Mouse (Mus musculus): ENCODE measurements around the gene Hmg20a. TPM values are rescaled to one million over a fixed set of nuclear protein-coding genes. Genes with fewer than 3 reads are reported as not detected.
A peak's percentile ranks its signal among the peaks of the same experiment; 100 is the strongest.

Gene Hmg20a
- polyA plus RNA-seq, 1 experiment: 7.9 TPM

DNA sequence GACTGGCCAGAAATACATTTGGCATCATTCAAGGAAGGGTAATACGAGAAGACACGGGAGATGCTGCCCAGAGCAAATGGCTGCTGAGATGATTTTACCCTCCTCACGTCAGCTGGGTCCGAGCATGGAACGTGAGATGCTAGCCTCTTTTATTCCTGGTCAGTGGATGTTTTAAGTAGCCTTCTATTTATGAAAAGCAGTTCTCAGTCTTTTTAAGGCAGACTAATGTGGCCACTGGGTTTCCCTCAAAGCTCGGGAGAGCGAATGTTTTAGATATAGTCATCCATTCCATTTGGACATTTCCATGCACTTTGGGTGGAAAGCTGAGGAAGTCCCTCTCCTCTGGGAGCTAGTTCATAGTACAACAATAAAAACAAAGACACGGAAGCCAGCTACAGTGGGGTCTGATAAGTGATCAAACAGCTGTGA is 84.1 kb downstream of the Hmg20a start:
- no peaks in the 10 kb centered on the region for H3K27me3 ChIP-seq (ENCODE audit: control insufficient read depth, insufficient read depth, low read length)
- no peak overlapping the region for H3K4me3 ChIP-seq (ENCODE audit: control insufficient read depth, low read depth, low read length)
- TF ChIP-seq CTCF (IDR thresholded peaks at IDR 0.05; ENCODE audit: control insufficient read depth, insufficient read depth, insufficient replicate concordance, low read depth, low read length): no peak
- no peak for TF ChIP-seq POLR2A (IDR thresholded peaks at IDR 0.05; ENCODE audit: control insufficient read depth, low read depth, low read length)
- no peaks in the 10 kb centered on the region for H3K36me3 ChIP-seq (ENCODE audit: control insufficient read depth, insufficient read depth, low read length)
- H3K4me1 ChIP-seq (ENCODE audit: control insufficient read depth, insufficient read depth, low read length): peaks cover 4% of the 10 kb centered on the region
- peak overlapping the region; percentile 10 for H3K27ac ChIP-seq (ENCODE audit: control insufficient read depth, insufficient read depth, low read depth, low read length)

DNA sequence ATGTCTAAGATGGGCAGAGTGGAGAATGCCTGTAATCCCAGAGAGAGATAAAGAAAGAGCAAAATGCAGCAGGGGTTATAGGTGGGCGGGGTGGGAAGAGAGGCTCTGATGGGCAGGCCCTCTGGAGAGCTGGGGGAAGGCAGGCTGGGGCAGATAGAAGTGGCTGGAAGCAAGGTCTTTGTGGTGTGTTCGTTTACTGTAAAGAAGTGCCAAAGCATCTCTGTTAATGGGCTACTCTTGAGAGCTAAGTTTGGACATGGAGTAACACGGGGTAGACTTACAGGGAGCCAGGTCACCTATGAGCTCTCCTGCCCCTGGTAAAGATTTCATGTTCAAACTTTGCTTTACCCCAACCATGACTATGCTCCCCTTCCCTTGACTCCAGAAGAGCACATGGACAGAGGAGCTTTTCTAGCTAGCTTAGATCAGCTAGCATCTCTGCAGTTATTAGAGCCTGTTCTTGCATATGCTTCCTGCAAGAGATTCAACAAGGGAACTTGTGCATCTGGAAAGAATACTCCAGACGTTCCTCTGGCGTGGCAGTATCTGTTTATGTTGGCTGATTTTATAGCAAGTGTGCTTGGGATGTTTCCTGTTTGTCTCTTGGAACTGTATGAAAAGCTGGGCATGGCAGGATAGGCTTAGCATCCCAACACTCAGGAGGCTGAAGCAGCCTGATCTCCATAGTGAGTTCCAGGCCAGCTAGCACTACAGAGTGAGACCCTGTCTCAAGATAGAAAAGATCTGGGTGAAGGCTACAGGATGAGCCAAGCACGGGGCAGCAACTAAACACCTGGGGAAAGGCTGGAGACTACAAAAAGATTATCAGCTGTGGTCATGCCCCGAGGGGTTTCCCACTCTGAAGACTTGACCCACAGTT is 85.5 kb downstream of the Hmg20a start:
- Histone ChIP-seq H3K27ac (ENCODE audit: control insufficient read depth, insufficient read depth, low read depth, low read length) (no peak overlapping the region; the same call in 1 of the 2 replicates), H3K4me3 (ENCODE audit: control insufficient read depth, low read depth, low read length) (no peak overlapping the region), H3K4me1 (ENCODE audit: control insufficient read depth, insufficient read depth, low read length) (peaks cover 5% of the 10 kb centered on the region), H3K27me3 (ENCODE audit: control insufficient read depth, insufficient read depth, low read length) (no peaks in the 10 kb centered on the region), H3K36me3 (ENCODE audit: control insufficient read depth, insufficient read depth, low read length) (no peaks in the 10 kb centered on the region)
- TF ChIP-seq POLR2A (IDR thresholded peaks at IDR 0.05; ENCODE audit: control insufficient read depth, low read depth, low read length): no peak
- no peak for TF ChIP-seq CTCF (IDR thresholded peaks at IDR 0.05; ENCODE audit: control insufficient read depth, insufficient read depth, insufficient replicate concordance, low read depth, low read length)

DNA sequence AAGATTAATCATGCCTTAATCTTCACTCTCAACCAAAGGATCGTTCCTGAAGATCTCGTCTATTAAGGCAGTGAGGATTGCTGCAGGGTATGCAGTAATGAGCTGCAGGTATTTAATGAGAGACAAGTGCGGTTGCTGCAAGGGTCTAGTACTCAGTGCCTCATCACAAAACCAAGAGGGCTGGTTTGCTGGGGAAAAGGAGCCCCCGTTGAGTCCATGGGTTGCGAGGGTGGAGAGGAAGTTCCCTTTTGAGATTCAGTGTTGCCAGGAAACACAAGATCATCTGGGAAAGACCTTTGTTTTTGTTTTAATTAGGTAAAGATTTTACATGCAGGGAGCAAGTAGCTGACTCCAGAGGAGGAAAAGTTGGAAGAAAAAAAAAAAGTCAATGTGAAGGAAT is 86.1 kb downstream of the Hmg20a start:
- H3K27me3 ChIP-seq (ENCODE audit: control insufficient read depth, insufficient read depth, low read length): no peaks in the 10 kb centered on the region
- peaks cover 5% of the 10 kb centered on the region for H3K4me1 ChIP-seq (ENCODE audit: control insufficient read depth, insufficient read depth, low read length)
- no peak overlapping the region; the same call in 1 of the 2 replicates for H3K27ac ChIP-seq (ENCODE audit: control insufficient read depth, insufficient read depth, low read depth, low read length)
- no peak overlapping the region for H3K4me3 ChIP-seq (ENCODE audit: control insufficient read depth, low read depth, low read length)
- H3K36me3 ChIP-seq (ENCODE audit: control insufficient read depth, insufficient read depth, low read length): no peaks in the 10 kb centered on the region
- no peak for TF ChIP-seq POLR2A (IDR thresholded peaks at IDR 0.05; ENCODE audit: control insufficient read depth, low read depth, low read length)
- no peak for TF ChIP-seq CTCF (IDR thresholded peaks at IDR 0.05; ENCODE audit: control insufficient read depth, insufficient read depth, insufficient replicate concordance, low read depth, low read length)

DNA sequence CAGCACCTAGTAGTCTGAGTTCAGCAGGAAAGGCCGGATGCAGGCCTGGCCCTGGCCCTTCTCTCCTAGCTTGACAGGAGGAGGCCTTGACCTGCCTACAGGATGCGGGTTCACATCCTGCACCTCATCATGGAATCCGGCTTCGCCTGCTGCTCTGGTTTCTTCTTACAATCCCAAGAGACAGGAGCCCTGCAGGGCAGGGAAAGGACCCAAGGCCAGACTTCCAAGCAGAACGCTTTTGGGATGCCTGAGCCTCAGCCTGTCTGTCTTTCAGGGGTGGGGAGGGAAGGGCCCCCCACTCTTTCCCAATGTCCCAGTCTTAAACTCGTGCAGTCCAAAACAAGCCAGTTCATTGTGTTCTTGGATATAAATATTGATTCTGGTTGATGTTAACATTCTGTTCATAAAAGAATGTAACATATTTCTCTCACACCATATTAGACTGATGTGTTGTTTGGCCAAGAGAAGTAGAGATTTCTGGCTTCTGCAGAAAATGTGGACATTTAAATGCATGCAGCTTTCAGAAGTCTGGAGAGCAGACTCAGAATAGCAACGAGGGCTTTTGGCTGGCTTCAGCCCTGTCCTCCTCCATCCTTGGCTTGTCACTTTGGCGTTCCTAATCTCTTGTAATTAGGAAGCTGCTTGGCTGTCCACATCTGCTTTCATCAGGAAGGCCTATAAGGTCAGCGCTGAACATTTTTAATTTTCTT is 86.8 kb downstream of the Hmg20a start:
- no peaks in the 10 kb centered on the region for H3K36me3 ChIP-seq (ENCODE audit: control insufficient read depth, insufficient read depth, low read length)
- H3K27ac ChIP-seq (ENCODE audit: control insufficient read depth, insufficient read depth, low read depth, low read length): peak overlapping the region; percentile 50
- H3K27me3 ChIP-seq (ENCODE audit: control insufficient read depth, insufficient read depth, low read length): no peaks in the 10 kb centered on the region
- TF ChIP-seq POLR2A (IDR thresholded peaks at IDR 0.05; ENCODE audit: control insufficient read depth, low read depth, low read length) (no peak), CTCF (IDR thresholded peaks at IDR 0.05; ENCODE audit: control insufficient read depth, insufficient read depth, insufficient replicate concordance, low read depth, low read length) (no peak)
- H3K4me3 ChIP-seq (ENCODE audit: control insufficient read depth, low read depth, low read length): no peak overlapping the region
- H3K4me1 ChIP-seq (ENCODE audit: control insufficient read depth, insufficient read depth, low read length): peaks cover 5% of the 10 kb centered on the region

DNA sequence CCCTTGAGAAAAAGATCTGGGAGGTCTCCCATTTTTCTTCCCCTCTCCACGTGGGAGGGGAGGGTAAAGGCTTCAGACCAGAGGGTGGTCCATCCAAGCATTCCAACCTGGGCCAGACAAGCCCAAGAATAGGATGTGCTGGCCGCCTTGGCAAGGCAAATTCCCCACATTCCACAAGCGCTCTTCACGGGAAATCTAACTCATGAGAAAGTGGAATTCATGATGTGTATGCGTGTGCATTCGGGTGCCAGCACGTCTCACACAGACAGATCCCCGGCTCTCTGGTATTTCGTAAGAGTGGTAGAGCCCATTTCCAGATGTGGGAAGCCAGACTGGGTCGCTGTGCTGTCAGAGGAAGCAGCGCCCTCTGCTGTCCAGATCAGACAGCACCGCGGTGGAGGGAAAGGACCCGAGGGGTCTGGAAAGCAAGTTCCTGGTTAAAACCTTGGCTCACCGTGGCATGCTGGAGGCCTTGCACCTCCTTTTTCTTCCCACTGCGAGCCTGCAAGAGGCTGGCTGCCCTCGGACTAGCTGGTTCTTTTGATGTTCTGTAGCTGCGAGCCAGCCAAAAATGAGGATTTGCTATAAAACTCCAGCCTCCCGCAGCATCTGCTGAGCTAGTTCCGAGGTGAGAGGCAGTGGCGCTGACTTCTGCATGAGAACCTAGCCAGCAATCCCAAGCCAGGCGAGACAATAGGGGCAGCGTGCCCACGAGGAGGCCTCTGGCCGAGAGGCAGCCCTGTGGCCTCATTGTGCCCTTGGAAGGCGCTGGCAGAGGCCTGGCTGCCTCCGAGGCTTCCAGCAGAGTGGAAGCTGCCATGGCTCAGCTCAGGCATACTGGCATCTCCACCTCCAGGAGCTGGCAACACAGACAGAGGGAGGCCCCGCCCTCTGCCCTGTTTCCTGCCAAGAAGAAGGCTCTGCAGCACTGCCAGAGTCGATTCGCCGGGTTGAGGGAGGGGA is 87.7 kb downstream of the Hmg20a start:
- H3K27me3 ChIP-seq (ENCODE audit: control insufficient read depth, insufficient read depth, low read length): no peaks in the 10 kb centered on the region
- peaks cover 5% of the 10 kb centered on the region for H3K4me1 ChIP-seq (ENCODE audit: control insufficient read depth, insufficient read depth, low read length)
- H3K4me3 ChIP-seq (ENCODE audit: control insufficient read depth, low read depth, low read length): peak overlapping the region; percentile 47
- no peaks in the 10 kb centered on the region for H3K36me3 ChIP-seq (ENCODE audit: control insufficient read depth, insufficient read depth, low read length)
- TF ChIP-seq POLR2A (IDR thresholded peaks at IDR 0.05; ENCODE audit: control insufficient read depth, low read depth, low read length): no peak
- peak; percentile 88 for TF ChIP-seq CTCF (IDR thresholded peaks at IDR 0.05; ENCODE audit: control insufficient read depth, insufficient read depth, insufficient replicate concordance, low read depth, low read length)
- peak overlapping the region; percentile 69 for H3K27ac ChIP-seq (ENCODE audit: control insufficient read depth, insufficient read depth, low read depth, low read length)

DNA sequence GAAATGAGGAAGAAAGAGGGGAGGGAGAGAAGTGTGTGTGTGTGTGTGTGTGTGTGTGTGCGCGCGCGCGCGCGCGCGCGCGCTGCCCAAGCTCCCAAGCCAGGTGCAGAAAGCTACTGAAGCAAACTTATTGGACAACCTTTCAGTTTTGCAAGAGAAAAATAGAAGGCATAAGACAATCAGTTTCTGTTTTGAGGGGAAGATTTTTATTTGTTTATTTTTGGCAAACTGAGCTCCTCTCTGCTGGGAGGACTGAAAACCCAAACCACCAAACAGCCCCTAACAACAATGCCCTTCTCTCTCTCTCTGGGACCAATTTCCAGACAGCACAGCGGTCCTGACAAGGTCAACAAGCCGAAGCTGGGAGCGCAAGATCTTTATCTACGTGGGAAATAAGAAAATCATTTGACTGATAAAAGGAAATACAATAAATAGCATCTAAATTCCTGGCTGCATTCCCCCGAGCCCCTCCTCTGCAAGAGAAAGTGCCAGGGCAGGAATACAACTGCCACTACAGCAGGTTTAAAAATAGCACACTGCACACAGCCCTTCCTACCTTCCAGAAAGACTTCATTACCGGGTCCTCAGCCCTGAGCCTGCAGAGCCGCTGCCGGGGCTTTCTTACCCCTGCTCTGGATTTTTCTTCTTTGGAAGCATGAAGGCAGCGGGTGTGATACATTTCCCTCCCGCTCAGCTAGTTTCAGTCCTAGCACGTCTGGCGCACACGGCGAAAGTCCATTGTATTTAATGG is 88.7 kb downstream of the Hmg20a start:
- H3K27ac ChIP-seq (ENCODE audit: control insufficient read depth, insufficient read depth, low read depth, low read length): peak overlapping the region; percentile 76
- H3K4me3 ChIP-seq (ENCODE audit: control insufficient read depth, low read depth, low read length): peak overlapping the region; percentile 47
- H3K4me1 ChIP-seq (ENCODE audit: control insufficient read depth, insufficient read depth, low read length): peaks cover 5% of the 10 kb centered on the region
- no peak for TF ChIP-seq CTCF (IDR thresholded peaks at IDR 0.05; ENCODE audit: control insufficient read depth, insufficient read depth, insufficient replicate concordance, low read depth, low read length)
- no peak for TF ChIP-seq POLR2A (IDR thresholded peaks at IDR 0.05; ENCODE audit: control insufficient read depth, low read depth, low read length)
- no peaks in the 10 kb centered on the region for H3K36me3 ChIP-seq (ENCODE audit: control insufficient read depth, insufficient read depth, low read length)
- no peaks in the 10 kb centered on the region for H3K27me3 ChIP-seq (ENCODE audit: control insufficient read depth, insufficient read depth, low read length)

Data from testis, adult 2 months (tissue).